Mouse (Mus musculus): ENCODE data around the gene Zp1. TPM values are rescaled to one million over a fixed set of nuclear protein-coding genes. Genes with fewer than 3 reads are reported as not detected.

Zp1 gene
- not detected for total RNA-seq (2023)

DNA sequence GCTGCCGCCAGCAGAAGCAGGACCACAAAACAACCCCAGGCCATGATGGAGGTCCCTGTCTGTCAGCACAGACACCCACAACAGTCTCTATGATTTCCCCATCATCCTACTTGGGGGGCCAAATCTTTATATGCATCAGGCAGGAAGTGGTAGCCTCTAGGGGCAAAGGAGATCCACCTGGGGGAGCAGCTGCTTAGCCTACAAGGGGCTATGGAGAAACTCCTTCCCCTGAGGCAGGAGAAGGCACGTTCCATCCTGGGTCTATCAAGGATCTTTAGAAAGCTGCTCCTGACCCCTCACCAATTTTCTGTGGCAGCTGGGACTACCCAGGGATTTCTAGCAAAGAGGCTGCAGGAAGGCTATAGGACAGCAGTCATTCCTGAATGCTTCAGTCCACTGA is at the start of gene Zp1:
Gene Zp1 (minus strand): TSS at position 101 of the 400 bp plus-strand sequence.

DNA sequence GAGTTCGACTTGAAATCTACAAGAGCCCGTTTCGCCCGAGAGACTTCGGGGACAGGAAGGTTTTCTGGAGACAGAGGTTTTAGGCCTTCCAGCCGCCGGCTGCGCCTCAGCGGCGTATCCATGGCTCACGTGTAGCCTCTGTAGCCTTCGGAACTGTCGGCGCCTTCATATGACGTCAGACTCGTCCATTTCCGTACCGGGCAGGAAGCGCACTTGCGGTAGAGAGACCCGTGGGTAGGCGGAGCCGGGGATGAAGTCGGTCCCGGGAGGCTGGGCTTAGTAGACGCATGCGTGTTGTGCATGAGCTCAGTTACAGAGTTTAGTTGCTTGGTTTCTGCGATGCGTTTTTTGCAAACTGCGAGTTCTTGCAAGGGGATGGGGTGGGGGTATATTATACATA is 28.7 kb upstream of the Zp1 start, which contains the start of gene Ccdc86:
Gene Ccdc86 (minus strand): TSS at position 155 of the 400 bp plus-strand sequence.

DNA sequence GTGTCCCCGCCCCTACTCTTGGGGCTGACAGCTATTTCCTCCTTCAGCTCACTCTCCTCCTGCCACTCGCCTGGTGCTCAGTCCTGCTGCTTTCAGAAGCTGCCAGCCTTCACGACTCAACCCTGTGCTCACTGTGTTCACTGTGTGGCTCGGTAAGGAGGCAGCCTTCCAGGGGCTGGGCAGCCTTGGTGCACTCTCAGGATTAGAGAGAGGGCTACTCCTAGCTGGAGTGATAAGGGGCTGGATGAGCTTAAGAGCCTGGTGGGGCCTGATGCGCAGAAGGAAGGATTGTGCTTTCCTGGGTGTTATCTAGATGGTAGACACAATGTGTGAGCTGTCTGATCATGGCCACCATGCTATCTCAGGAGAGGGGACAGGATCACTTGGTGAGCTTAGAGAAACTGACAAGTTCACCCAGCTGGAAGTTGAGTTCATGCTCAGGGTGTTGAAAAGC is 16.7 kb upstream of the Zp1 start, which contains the start of gene Ptgdr2:
Gene Ptgdr2 (plus strand): TSS at position 51 of the 454 bp plus-strand sequence.

DNA sequence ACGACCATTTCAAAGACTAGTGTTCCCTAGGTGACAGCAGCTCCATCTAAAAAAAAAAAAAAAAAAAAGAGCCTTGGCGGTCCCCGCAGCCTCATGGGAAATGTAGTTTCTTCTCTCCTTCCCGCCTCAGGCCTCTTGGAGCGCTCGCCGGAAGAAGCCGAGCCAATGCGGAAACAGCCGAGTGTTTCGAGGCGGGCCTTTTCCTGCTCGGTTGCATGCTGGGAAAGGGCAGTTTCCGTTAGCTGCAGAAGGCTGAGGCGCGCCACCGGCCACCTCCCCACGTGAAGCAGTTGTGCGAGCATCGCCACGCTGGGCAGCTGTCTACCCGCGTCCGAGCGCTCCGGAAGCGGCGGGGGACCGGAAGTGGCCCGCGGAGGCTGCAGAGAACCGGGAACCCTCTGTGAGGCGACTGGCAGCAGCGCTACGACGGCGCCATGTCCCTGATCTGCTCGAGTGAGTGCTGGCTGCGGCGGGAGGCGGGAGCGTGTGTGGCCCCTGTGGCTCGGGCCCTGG is 25.4 kb downstream of the Zp1 start, which contains the start of gene Prpf19:
Gene Prpf19 (plus strand): TSS at position 216 of the 513 bp plus-strand sequence.

DNA sequence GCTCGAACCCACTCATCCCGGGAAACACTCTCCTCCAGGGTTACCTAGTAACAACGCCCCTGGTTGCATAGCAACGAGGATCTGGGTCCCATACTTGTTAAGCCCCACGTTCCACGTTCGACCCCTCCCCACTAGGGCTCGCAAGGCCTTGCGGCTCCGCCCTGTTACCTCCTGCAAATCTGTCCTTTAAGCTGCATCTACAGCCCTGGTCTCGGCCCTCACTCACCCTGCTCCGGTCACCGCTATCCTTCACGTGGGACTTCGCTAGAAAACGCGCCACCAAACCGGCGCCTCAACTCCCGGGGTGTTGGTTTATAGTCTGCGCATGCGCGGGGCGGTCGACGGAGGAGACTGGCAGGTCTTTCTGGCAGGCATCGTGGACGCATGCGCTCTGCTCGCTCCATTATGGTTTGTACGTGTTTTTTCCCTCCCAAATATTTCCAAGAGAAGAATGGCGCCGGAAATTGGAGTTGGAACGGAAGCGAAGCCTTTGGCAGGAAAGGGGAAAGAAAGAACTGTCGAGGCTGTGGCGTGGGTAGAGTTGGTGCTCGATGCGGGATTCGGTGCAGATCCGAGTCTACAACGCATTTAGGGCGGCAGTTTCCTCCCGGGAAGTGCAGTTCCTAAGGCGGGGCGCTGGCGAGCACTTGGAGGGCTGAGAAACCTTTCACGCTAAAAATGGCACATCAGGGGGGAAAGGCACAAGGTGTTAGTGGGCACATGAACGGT is 38.8 kb downstream of the Zp1 start, which contains the start of gene Tmem109:
Gene Tmem109 (minus strand): TSS at position 576 of the 729 bp plus-strand sequence.

DNA sequence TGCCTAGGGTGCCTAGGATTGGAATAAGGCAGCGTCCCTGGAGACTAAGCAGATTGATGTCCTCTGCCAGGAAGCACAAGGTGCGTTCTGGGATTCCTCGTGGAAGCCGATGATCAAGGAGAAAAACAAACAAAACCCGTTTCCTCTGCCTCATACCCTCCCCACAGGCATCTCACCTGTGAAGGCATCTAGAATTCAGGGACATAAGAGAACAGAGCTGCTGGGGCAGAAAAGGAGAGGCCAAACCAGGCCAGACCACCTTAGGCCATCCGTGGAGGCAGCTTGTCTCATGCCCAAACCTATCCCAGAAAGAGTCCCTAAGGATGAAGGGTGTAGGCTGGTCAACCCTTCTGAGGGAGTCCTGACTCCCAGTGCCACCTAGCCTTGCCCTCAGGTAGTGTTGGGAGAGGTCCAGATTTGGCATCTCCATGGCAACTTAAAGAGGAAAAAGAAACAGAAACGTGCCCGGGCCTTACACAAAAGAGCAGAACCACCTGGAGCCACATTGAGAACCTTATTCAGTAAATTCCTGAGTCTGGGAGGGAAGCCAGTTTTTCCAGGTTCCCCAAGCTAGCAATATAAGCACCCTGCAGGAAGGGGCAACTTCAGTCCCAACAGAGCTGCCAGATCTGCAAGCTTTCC is 50.4 kb downstream of the Zp1 start, which contains the start of gene Tmem132a:
Gene Tmem132a (minus strand): TSS at position 55 of the 642 bp plus-strand sequence.

Other genes with a start within 250 kb of the Zp1 start
- not detected for gene Pga5, start 242.6 kb downstream of the Zp1 start, total RNA-seq (2023)
- 10 to 100 TPM; 44.6 to 48.3 TPM for gene Vps37c, start 231.9 kb downstream of the Zp1 start, total RNA-seq (2023)
- under 1 TPM in 1 of 2 experiments, not detected in 1; 0.22 TPM for gene Cd5, start 181.6 kb downstream of the Zp1 start, total RNA-seq (2023)
- gene Cd6, start 90.6 kb downstream of the Zp1 start, total RNA-seq (2023), result 1 to 10 TPM in 1 of 2 experiments, under 1 TPM in 1; 0.99 to 2.1 TPM
- 100 to 1,000 TPM; 131 to 142 TPM for gene Slc15a3, start 80.9 kb downstream of the Zp1 start, total RNA-seq (2023)
- under 1 TPM; 0.31 to 0.81 TPM for gene Tmem132a, start 50.7 kb downstream of the Zp1 start, total RNA-seq (2023)
- 10 to 100 TPM; 27.1 to 32.1 TPM for gene Tmem109, start 38.6 kb downstream of the Zp1 start, total RNA-seq (2023)
- gene Prpf19, start 25.4 kb downstream of the Zp1 start, total RNA-seq (2023), result 10 to 100 TPM; 56.9 to 59.5 TPM
- not detected for gene Ptgdr2, start 16.5 kb upstream of the Zp1 start, total RNA-seq (2023)
- 10 to 100 TPM; 10.7 to 11.5 TPM for gene Ccdc86, start 28.6 kb upstream of the Zp1 start, total RNA-seq (2023)
- not detected for gene Ms4a10, start 54.0 kb upstream of the Zp1 start, total RNA-seq (2023)
- gene Ms4a15, start 72.6 kb upstream of the Zp1 start, total RNA-seq (2023), result not detected
- not detected for gene Ms4a18, start 97.4 kb upstream of the Zp1 start, total RNA-seq (2023)
- gene Ms4a8a, start 160.5 kb upstream of the Zp1 start, total RNA-seq (2023), result 10 to 100 TPM; 41.2 to 41.4 TPM
- not detected for gene 1700017D01Rik, start 210.2 kb upstream of the Zp1 start, total RNA-seq (2023)
- not detected for gene 1700025F22Rik, start 244.7 kb upstream of the Zp1 start, total RNA-seq (2023)